Mouse (Mus musculus): Measurements from ENCODE around the gene Clic4.
A peak's percentile ranks its signal among the peaks of the same experiment; 100 is the strongest.

The Clic4 gene

DNA sequence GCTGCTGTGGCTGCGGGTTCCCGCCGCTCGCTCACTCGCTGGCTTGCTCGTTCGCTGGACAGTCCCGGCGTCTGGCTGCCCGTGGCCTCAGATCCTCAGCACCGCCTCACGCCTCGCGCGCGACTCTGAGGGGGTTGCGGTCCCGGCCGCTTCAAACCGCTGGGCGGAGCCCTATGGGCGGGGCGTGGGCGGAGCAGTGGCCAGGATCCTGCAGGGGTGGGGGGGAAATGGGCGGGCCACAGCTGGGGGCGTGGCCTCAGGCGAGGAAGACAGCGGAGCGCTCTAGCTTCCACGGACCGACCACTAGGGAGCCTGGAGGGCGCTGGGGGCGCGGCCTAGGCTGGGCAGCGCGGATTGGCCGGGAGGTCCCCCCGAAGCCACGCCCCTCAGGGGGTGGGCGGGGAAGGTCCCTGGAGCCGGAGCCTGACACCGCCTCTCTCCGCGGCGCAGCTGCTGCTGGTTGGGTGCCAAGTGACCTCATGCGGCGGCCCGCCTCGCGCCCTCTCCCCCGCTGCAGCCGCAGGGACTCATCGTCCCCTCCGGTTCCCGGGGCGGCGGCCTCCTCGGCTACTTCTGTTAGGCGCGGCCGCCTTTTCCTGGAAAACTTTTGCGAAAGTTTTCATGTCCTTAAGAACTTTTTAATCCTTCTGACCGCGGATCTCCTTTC, at the start of gene Clic4:
Clic4 (minus strand) TSS at position 175 of the 667 bp plus-strand sequence.
- DNase-seq (ENCODE audit: low spot score in 2 of 2) = peak; percentile 90 to 95

DNA sequence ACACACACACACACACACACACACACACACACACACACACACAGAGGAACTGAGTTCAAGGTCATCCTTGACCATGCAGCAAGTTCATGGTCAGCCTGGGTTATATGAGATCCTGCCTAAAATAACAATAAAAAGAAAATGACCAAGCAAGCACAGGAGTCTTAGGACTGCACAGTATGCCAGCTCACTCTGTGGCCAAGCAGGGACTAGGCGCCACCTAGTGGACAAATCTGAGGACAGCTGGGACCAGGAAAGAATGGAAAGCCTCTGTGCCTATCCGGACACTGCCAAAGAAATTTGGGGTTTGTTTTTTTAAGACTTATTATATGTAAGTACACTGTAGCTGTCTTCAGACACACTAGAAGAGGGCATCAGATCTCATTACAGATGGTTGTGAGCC, 45.4 kb upstream of the Clic4 start:
- peak in 1 of 2 experiments; percentile 24 for DNase-seq (ENCODE audit: low spot score in 2 of 2)

DNA sequence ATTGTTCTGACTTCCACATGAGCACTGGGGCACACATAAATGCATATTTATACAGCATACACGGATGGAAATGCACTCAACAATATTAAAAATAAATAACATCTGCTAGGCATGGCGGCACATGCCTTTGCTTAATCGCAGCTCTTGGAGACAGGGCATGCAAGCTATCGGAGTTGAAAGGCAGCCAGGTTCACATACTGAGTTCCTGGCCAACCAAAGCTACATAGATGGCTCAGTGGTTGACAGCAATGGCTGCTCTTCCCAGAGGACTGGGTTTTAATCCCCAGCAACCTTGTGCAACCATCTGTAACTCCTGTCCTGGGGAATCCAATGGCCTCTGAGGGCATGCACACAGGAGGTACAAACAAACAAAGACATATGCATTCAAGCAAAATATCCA, 44.9 kb upstream of the Clic4 start:
- no peak for DNase-seq (ENCODE audit: low spot score in 2 of 2)

DNA sequence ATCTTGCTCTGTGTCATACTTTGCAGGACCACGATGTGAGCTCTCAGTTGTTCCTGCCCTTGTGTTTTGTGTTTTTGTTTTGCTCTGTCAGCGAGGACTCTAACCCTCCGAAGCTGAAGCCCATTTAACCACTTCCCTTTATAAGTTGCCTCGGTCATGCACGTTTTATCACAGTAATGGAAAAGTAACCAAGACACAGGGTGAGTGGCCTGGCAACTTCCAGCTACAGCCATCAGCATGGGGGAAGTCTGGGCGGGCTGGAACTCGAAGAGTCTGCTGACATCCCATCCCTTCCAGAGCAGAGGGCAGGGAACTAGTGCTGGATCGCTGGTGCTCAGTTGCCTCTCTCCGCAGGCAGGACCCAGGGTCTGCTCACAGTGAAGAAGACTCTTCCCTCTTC, 42.7 kb upstream of the Clic4 start:
- DNase-seq (ENCODE audit: low spot score in 2 of 2) = no peak

DNA sequence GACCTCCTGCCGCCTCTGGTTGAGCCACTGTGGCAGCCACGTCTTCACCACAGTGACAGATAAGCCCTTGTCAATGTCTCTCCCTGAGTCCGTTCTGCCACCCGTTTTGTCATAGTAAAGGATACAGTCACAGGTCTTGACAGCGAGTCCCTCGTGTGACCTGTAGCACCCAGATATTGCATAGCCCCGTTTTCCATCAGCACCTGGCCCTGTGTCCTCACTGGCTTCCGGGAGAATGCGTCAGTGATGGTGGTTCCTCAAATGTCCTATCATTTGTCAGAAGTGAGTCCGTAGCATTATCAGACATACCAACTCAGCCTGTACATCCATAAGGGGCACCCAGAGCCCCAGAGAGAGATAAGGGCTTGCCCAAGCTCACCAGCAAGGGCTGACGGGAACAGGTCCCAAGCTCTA, 41.8 kb upstream of the Clic4 start:
- DNase-seq (ENCODE audit: low spot score in 2 of 2) = no peak

DNA sequence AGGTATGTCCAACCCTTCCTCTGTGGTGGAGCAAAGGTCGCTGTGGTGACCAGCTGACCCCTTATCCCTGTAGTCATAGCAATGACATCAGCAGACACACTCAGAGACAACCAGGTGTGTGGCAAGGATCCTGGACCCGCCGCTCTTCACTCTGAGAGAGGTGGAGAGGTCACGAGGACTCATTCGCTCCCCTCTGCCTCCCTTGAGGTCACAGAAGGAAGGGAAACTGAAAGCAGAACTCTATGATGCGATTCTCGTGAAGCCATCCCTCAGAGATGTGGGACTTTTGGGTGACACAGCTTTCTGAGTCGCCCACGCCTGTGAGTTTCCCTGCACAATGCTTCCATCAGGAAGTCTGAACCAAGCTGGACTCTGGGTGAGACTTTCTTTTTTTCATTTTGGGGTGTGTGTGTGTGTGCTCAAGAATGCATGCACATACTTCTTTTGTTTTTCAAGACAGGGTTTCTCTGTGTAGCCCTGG, 41.2 kb upstream of the Clic4 start:
- DNase-seq (ENCODE audit: low spot score in 2 of 2) = peak in 1 of 2 experiments; percentile 20

DNA sequence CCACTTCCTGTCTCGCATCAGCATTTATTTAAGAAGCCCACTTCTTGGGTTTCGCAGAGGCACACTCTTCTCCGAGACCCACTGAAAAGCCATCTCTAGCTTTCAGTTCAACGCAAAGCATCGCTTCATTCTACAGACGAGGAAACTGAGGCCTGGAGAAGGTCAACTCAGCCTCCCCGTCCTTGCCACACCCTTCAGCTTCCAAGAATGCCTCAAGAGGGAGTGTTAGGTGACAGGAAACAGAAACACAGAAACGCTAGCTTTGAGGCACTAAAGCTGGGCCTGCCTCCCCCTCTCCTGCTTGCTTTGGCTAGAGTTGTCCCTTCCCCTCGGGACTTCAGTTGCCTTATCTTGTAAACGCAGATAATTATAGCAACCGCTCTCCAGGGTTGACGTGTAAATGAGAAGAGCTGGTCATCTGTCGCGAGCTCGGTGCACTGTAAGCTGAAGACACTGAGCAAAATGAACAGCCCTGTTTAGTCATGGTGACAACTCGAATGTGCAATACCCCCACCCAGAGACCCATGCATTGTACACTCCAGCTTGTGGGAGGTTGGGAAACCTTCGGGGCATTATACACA, 40.6 kb upstream of the Clic4 start:
- DNase-seq (ENCODE audit: low spot score in 2 of 2) = no peak

DNA sequence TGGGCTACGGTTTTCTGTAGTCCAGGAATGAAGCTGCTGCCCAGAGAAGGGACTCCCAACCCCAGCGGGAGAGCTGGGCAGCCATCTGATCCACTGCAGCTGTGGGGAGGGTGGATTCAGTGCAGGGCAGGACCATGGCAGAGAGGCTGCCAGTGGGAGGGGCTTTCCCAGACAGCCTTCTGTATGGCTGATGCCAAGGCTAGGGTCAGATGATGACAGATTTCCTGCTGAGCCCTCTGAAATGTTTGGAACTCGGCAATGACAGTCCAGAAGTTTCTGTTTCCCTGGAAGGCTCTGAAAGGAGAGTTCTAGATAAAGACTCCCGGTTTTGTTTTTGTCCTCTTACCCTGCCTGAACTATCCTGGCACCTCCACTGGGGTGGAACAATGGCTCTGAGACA, 40.1 kb upstream of the Clic4 start:
- DNase-seq (ENCODE audit: low spot score in 2 of 2) = no peak

DNA sequence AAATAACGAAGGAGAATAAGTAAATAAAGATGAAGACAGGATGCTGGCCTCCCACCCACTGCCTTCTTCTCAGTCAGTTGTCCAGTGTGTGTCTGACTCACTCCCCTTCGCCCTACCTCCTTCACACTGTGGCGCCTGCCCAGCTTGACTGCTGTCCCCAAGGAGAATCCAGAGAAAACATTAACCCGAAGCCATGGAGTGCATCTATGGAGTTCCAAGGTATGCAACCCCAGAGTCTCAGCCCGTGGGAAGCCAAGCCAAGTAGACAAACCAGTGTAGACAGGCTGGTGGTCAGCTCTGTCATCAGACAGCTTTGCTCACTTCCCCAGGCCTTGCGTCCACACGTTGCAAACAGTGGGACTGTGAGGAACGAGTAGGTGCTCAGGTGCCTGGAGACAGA, 37.8 kb upstream of the Clic4 start:
- no peak for DNase-seq (ENCODE audit: low spot score in 2 of 2)

DNA sequence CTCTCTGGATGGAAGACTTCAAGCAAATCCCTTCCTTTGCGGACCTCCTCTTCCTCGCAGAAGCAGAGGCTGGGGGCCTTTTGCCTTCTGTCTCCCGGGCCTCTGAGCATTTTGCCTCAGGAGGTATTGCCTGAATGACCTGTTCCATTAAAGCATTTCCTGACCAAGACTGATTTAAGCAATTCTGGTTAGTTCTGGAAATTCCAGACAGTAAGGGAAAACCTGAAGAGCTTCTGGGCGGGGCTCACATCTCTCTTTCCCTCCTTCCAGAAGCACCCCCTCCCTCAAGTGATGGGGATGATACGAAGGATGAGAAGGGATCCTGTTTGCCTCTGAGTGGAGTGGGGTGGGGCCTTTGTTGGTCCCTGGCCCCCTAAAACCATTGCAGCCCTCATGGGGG, 37.1 kb upstream of the Clic4 start:
- DNase-seq (ENCODE audit: low spot score in 2 of 2) = no peak

DNA sequence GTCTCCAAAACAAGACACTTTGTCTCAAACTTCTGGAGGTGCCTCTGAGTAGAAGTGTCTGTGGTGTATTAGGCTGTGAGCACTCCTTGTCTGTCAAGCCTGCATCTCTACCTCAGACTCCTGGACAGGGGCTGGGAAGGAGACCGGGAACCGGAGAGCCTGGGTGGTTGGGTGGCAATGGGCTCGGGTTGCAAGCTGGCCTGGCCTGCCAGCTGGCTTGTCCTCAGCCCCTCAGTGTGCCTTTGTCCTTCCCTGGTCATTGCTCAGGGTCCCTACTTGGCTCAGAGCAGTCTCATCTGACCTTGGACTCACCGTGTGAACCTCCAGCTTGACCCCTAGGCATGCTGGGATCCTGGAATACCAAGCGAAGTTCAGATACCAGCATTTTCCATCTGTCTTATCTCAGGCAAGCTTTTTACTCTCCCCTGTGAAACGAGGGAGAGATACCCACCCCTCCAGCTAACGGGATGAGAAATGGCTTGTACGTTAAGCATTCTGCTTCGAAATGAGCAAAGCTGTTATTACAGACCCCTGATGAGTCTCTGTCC, 36.6 kb upstream of the Clic4 start:
- DNase-seq (ENCODE audit: low spot score in 2 of 2) = no peak

DNA sequence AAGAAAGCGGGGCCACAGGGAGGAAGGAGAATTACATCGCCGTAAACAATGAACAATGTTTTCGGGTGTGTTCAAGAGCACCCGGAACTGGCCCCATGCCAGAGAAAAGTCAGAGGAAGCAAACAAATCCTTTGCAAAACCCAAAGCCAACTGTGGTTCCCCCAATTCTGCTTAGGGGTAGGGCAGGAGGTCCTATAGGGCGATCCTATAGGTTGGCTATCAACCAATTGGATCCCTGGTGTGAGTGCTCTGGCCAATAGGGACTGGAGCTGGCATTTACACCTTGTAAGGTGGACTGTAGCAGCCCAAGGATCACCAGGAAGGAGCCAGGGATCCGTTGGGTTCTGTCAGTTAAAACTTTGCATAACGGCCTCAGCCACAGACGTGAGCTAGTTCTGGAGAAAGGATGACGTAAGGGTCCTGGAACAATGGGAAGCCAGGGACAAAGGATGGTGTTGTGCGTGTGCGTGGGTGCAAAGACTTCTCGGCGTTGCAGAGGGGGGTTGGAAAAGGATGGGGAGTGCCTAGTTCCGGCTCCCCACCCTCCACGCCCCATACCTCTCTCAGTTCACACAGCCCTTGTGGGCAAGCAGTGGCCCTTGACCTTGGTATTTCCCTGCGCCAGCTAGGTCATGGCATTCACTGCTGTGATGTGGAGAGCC, 34.5 kb upstream of the Clic4 start:
- DNase-seq (ENCODE audit: low spot score in 2 of 2) = no peak

DNA sequence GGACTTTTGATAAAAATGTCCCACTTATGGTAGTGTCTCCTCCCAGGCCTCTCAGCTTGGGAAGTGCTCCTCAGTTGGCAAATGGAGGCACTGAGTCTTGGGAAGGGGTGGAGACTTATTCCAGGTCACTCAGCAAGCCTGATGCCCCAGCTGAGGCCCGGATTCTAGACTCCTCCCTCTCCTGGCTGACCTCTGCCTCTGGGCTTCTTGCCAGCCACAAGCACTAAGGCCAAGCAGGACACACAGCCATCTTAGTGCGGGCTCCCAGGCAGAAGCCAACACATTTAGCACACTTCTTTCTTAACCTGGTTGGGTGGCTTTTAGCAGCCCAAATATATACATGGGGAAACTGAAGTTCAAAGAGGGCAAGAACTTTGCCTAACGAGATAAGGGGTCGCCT, 33.9 kb upstream of the Clic4 start:
- DNase-seq (ENCODE audit: low spot score in 2 of 2) = no peak

DNA sequence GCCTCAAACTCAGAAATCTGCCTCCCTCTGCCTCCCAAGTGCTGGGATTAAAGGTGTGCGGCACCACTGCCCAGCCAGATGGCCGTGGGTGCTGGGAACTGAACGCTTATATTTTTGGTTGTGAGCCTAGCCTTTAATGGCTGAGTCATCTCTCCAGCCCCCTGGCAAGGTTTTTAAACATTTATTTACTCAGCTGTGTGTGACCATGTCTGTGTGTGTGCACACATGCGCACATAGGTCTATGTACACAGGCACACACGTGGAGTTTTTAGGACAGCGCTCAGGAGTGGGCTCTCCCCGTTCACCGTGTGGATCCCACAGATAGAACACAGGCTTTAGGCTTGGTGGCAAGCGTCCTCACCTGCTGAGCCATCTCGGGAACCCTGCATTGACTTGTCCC, 29.6 kb upstream of the Clic4 start:
- no peak for DNase-seq (ENCODE audit: low spot score in 2 of 2)

DNA sequence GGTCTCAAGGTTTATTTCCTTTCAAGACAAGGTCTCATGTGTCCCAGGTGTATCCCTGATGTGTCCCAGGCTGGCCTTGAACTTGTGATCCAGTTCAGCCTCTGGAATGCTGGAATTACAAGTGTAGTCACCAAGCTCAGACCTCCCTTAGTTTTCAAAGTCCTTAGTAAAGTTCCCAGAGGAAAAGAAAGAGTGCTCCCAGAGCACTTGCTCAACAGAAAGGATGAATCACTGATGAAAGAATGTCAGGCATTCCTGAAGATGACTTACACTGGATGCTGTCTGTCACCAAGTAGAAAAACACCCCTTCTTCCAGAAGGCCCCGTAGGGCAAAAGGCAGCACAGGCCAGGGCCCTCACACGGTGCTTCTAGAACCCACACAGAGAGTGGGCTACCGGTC, 28.6 kb upstream of the Clic4 start:
- DNase-seq (ENCODE audit: low spot score in 2 of 2) = no peak

DNA sequence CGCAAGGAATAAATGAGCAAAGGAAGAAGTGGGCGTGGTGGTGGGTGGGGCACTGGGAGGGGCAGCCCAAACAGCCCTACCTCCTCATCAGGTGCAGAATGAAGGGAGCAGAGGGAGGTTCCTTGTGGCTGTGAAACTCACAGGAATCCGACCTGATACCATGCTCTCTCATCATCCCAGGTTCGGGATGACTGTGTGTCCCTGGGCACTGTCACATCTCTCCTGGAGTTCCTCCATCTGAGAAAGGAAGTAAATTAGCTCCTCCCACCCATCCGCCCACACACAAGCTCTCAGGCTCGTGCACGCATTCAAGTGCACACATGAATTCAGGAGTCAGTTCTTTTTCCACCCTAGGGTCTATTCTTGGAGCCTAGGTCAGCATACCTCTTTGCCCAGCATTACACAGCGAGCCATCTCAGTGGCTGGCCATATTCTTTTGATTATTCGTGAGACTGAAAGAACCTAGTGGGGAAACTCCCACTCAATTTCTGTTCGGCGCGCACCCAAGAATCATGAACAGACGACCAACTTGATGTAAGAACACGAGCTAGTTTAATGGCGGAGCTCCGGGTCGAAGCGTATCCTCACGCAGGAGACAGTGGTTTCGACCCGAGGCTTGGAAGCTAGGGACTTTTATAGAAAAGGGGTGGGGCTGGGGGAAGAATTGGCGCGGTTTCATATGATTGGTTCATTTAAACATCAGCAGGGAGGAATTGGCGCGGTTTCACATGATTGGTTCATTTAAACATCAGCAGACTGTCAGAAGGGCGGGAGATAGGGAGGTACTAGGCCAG, 27.8 kb upstream of the Clic4 start:
- DNase-seq (ENCODE audit: low spot score in 2 of 2) = no peak

DNA sequence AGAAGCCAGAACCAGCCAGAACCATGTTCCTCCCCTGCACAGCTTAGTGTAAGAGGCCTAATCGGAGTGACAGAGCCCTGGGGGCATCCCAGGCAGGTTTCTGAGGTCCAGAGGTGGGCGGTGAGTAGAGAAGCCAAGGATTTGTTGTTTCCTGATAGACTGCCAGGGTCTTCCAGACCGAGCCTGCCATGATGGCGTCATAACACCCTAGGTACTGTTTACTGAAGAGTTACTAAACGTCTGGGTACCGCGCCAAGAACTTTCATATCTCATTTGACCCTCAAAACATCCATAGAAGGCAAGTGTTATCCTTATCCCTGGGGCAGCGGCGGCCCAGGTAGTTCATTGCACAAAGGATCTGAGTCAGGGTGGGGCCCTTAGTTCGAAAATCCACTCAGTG, 26.1 kb upstream of the Clic4 start:
- DNase-seq (ENCODE audit: low spot score in 2 of 2) = no peak

DNA sequence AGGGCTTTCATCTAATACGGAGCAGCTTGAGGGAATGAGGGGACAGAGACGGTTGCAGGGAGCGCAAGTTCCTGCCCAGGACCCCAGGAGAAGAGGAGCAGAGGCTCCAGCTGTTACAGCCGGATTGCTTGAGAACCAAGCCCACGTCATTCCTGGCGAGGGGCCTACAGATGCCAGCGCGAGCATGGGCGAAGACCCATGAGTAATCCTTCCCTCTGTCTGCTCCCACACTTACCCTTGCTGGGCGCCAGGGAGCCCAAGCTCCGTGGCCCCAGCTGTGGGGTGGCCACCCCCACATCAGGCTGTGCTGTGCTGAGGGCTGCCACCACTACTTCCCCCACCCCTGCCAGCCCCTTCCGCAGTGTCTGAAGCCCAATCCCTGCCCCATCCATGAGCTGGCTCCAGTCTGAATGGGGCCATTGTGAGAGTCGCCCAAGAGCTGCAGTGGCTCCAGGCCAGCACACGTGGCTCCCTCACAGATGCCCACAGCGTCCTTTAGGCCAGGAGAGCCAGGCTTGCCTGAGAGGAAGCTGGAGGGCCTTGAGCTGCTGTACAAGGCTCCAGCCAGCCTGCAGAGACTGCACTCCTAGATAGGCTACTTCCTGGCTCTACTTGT, 25.4 kb upstream of the Clic4 start:
- DNase-seq (ENCODE audit: low spot score in 2 of 2) = peak; percentile 58 to 63

DNA sequence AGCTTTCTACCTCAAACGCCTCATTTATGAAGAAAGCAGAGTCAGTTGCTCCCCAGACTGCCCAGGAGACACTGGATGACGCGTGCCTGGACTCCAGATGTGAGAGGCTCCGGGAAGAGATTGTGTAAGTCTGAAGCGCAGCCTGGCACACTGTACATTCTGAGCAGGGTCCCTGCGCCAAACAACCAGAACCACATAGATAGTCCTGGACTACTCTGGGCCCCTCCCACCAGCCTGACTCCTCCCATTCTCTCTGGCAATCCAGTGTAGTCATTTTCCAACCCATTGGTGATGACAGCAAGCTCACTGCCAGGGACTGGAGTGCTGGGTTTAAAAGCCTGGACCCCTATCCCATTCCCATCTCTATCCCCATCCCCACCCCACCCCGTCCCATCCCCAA, 24.5 kb upstream of the Clic4 start:
- DNase-seq (ENCODE audit: low spot score in 2 of 2) = no peak

DNA sequence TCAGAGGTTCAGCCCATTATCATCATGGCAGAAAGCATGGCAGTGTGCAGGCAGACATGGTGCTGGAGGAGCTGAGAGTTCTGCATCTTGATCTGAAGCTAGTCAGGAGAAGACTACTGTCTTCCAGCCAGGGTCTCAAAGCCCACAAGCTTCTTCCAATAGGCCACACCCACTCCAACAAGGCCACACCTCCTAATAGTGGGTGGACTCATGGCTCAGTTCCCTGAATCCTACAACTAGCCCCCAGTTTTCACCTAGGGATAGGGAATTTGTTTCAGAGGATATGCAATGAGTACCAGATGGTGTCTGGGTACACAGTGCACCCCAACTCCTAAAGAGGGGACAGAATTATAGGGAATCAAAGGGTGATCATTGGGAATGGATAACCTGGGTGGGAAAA, 24.0 kb upstream of the Clic4 start:
- DNase-seq (ENCODE audit: low spot score in 2 of 2) = no peak

DNA sequence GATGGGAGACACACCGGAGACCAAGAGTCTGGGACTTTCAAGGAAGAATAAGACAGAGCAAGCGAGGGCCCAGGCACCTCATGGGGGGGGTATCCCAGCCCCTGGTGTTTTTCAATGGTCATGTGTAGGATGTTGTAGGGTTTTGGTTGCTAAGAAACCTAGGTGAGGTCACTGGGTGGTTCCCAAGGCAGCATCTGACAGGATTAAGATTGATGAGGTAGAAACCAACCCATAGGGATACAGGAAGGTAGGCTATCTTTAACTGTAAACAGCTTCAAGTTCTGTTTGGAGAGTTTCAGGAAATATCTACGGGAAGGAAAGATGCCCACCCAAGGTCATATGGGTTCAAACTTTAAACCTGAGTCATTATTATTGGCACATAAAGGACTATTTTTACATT, 21.2 kb upstream of the Clic4 start:
- DNase-seq (ENCODE audit: low spot score in 2 of 2) = no peak

All from right cerebral cortex, postnatal 36 days (tissue).